Mouse (Mus musculus) hindbrain, embryonic 10.5 days (tissue): ENCODE data around the gene Hspb3. TPM values are rescaled to one million over a fixed set of nuclear protein-coding genes. Genes with fewer than 3 reads are reported as not detected.

Source experiments
- DNase-seq: peaks from one replicate; pipeline ENCODE4 v3.0.0-alpha.2; 2017; ENCODE audit warnings: low spot score
- H3K27ac ChIP-seq: fragments of 300-500 bp; sonication (generic); 2 replicates; pipeline ENCODE4 v1.5.1; 2016; ENCODE audit warnings: mild to moderate bottlenecking, moderate library complexity
- H3K27me3 ChIP-seq: fragments of 300-500 bp; sonication (generic); 2 replicates; pipeline ENCODE4 v1.6.1; 2016; ENCODE audit warnings: mild to moderate bottlenecking; ENCODE audit not compliant: poor library complexity, insufficient read depth, severe bottlenecking
- H3K36me3 ChIP-seq: fragments of 300-500 bp; sonication (generic); 2 replicates; pipeline ENCODE4 v1.6.1; 2016; ENCODE audit warnings: mild to moderate bottlenecking, moderate library complexity
- H3K4me1 ChIP-seq: fragments of 300-500 bp; sonication (generic); replicated peaks from 2 replicates; pipeline ENCODE4 v1.6.1; 2016; ENCODE audit warnings: mild to moderate bottlenecking
- H3K4me3 ChIP-seq: fragments of 300-500 bp; sonication (generic); 2 replicates; pipeline ENCODE4 v1.5.1; 2016; ENCODE audit warnings: mild to moderate bottlenecking, moderate library complexity
- H3K9me3 ChIP-seq: fragments of 300-500 bp; sonication (generic); 2 replicates; pipeline ENCODE4 v1.6.1; 2016; ENCODE audit warnings: mild to moderate bottlenecking, moderate library complexity
- WGBS: fragments of 180-500 bp; shearing (Covaris S2); methylation state at CpG from one replicate; pipeline ENCODE4 v1.1.7; 2016; 5-methylcytosine and 5-hydroxymethylcytosine counted together
- polyA plus RNA-seq: library from polyadenylated mRNA; unstranded; fragments of >200 nt; fragmentation: Nextera tagmentation; extraction: Ambion mirVana; gene quantifications from 2 replicates; pipeline ENCODE4 v1.2.1, GENCODE M21; 2016

Hspb3 gene
- polyA plus RNA-seq, 1 experiment from 2014 or later, result not detected

DNA sequence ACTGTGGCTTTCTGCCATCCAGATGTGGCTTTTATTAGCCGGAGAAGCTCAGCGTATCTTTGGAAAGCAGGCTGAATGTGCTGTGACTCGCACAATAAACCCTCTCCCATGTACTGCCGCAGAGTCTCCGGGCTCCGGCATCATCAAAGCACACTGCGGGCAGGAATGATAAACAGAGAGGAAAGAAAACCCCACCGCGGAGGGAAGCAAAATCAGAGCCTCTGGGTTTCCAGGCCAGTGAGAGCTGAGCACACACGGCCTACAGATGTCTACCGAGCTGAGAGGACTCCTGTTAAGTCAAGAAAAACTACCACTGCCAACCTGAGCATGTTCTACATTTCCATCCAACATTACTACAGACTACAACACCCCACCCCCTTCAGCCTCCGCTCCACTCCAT is 50.1 kb downstream of the Hspb3 start:
- WGBS, result 37% methylated on average over 12 of the region's 12 CpGs
- DNase-seq, result peak; percentile 49
- Histone ChIP-seq H3K4me1 (peaks cover 89% of the 10 kb centered on the region), H3K27me3 (no peaks in the 10 kb centered on the region), H3K9me3 (no peaks in the 10 kb centered on the region), H3K4me3 (peak overlapping the region; percentile 86), H3K36me3 (peaks cover 22% of the 10 kb centered on the region), H3K27ac (peak overlapping the region; percentile 50)

Other genes starting within 250 kb of the Hspb3 start
- 18.1 and 18.4 TPM in 2 replicates for gene Snx18, start 45.1 kb downstream of the Hspb3 start, polyA plus RNA-seq
- gene Arl15, start 130.8 kb upstream of the Hspb3 start, polyA plus RNA-seq, result 10.3 and 10.8 TPM in 2 replicates